Mouse (Mus musculus): Measurements from ENCODE around the gene Tmem144. TPM values are rescaled to one million over a fixed set of nuclear protein-coding genes. Genes with fewer than 3 reads are reported as not detected.

Gene Tmem144
- 1.6 and 2.0 TPM in 2 replicates for polyA plus RNA-seq (2012; rRNA removed; ENCODE audit: low replicate concordance)

DNA sequence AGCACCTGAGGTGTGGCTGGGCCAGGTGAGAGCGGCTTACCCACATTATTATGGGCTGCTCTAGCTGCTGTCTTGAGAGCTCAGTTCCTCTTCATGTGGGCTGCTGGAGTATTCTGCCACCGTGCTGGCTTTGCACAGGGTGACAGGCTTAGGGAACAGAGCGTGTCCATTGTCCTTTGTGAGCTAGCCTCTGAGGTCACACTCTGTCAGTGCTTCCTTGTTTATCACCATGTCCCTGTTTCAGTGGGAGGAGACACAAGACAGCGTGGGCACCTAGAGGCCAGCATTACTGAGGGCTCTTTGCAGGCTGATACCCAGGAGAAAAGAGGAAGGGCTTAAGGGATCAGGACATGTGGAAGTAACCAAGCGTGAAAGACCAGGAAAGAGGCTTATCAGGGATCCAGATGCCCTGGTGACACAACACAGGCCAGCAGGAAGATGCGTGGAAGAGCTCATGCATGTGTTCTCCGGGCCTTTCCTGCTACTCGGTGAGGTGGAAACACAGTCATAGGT lies at the start of gene Tmem144:
Gene Tmem144 (minus strand): TSS at position 120 of the 513 bp plus-strand sequence.

GRCm38 (mm10) chr3:79884305-79884704 lies 31.7 kb upstream of the Tmem144 start, which contains the start of gene Fam198b:
TSS of gene Fam198b (plus strand) at chr3:79884533.

Other genes with a start within 250 kb of the Tmem144 start
- 0.26 and 0.47 TPM in 2 replicates for gene 4930579G24Rik, start 223.7 kb downstream of the Tmem144 start, polyA plus RNA-seq (2012; rRNA removed; ENCODE audit: low replicate concordance)
- gene Etfdh, start 223.3 kb downstream of the Tmem144 start, polyA plus RNA-seq (2012; rRNA removed; ENCODE audit: low replicate concordance): 136 and 378 TPM in 2 replicates
- not detected in 2 replicates for gene Rxfp1, start 114.9 kb downstream of the Tmem144 start, polyA plus RNA-seq (2012; rRNA removed; ENCODE audit: low replicate concordance)
- 0.90 and 1.6 TPM in 2 replicates for gene Fam198b, start 31.8 kb upstream of the Tmem144 start, polyA plus RNA-seq (2012; rRNA removed; ENCODE audit: low replicate concordance)